Mouse (Mus musculus) E14TG2a.4 (cell line): ENCODE data around the gene Wdr90.

Experiments used
- CTCF ChIP-seq: conservative IDR thresholded peaks from 2 replicates; pipeline ENCODE4 v1.5.1; 2014; ENCODE audit warnings: low read length
- NANOG ChIP-seq: IDR thresholded peaks from 2 replicates; pipeline ENCODE4 v1.6.1; 2014; ENCODE audit warnings: borderline replicate concordance, low read length, mixed read lengths
- POU5F1 ChIP-seq: IDR thresholded peaks from 2 replicates; pipeline ENCODE4 v1.6.1; 2014; ENCODE audit warnings: low read length, borderline replicate concordance

DNA sequence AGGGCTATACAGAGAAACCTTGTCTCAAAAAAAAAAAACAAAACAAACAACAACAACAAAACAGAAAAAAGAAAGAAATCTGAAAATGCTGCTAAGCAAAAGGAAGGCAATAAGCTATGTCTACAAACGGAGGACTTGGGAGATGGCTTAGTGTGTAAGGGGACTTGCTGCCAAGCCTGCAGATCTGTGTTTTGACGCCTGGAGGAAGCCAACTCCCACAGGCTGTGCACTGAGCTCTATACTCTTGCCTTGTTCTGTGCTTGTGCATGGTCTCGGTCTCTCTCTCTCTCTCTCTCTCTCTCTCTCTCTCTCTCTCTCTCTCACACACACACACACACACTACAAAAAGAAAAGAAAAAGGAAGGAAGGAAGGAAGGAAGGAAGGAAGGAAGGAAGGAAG lies 27.5 kb upstream of the Wdr90 start:
- no peak for TF ChIP-seq CTCF
- TF ChIP-seq NANOG = no peak
- TF ChIP-seq POU5F1 = no peak
